Mouse (Mus musculus): ENCODE results near the gene Dpm1.

Gene Dpm1

GRCm38 (mm10) chr2:168166750-168167460 is 63.5 kb downstream of the Dpm1 start:
- DNase-seq (ENCODE audit: low spot score), result no peak

- no peak for DNase-seq (ENCODE audit: low spot score)
Observed at GRCm38 (mm10) chr2:168161978-168162377, 68.4 kb downstream of the Dpm1 start.

GRCm38 (mm10) chr2:168161514-168161971 is 68.8 kb downstream of the Dpm1 start:
- no peak for DNase-seq (ENCODE audit: low spot score)

GRCm38 (mm10) chr2:168160370-168160930 is 69.9 kb downstream of the Dpm1 start:
- DNase-seq (ENCODE audit: low spot score), result no peak
